Mouse (Mus musculus) intestine, embryonic 15.5 days (tissue): Measurements from ENCODE around the gene Sox8. TPM values are rescaled to one million over a fixed set of nuclear protein-coding genes. Genes with fewer than 3 reads are reported as not detected.

Experiments
- ATAC-seq: fragments of 200-750 bp; cut with Nextera tagmentation; 2 replicates; pipeline ENCODE4 v1.8.0; 2017; ENCODE audit warnings: moderate TSS enrichment, moderate library complexity
- H3K27ac ChIP-seq: fragments of 300-500 bp; sonication (generic); 2 replicates; pipeline ENCODE4 v1.5.1; 2015; ENCODE audit warnings: mild to moderate bottlenecking, inconsistent platforms
- H3K27me3 ChIP-seq: fragments of 300-500 bp; sonication (generic); replicated peaks from 2 replicates; pipeline ENCODE4 v1.6.1; 2015; ENCODE audit warnings: inconsistent platforms
- H3K36me3 ChIP-seq: fragments of 300-500 bp; sonication (generic); 2 replicates; pipeline ENCODE4 v1.6.1; 2015; ENCODE audit warnings: inconsistent platforms
- H3K4me1 ChIP-seq: fragments of 300-500 bp; sonication (generic); replicated peaks from 2 replicates; pipeline ENCODE4 v1.6.1; 2015; ENCODE audit warnings: inconsistent platforms
- H3K4me2 ChIP-seq: fragments of 300-500 bp; sonication (generic); replicated peaks from 2 replicates; pipeline ENCODE4 v1.6.1; 2015; ENCODE audit warnings: mild to moderate bottlenecking, inconsistent platforms
- H3K4me3 ChIP-seq: fragments of 300-500 bp; sonication (generic); replicated peaks from 2 replicates; pipeline ENCODE4 v1.5.1; 2015; ENCODE audit warnings: inconsistent platforms
- H3K9ac ChIP-seq: fragments of 300-500 bp; sonication (generic); 2 replicates; pipeline ENCODE4 v1.6.1; 2015; ENCODE audit warnings: inconsistent platforms
- H3K9me3 ChIP-seq: fragments of 300-500 bp; sonication (generic); 2 replicates; pipeline ENCODE4 v1.6.1; 2016; ENCODE audit warnings: inconsistent platforms
- WGBS: fragments of 180-500 bp; shearing (Covaris S2); methylation state at CpG from one replicate; pipeline ENCODE4 v1.1.7; 2015; 5-methylcytosine and 5-hydroxymethylcytosine counted together
- polyA plus RNA-seq: library from polyadenylated mRNA; unstranded; fragments of >200 nt; fragmentation: Nextera tagmentation; extraction: Ambion mirVana; gene quantifications from 2 replicates; pipeline ENCODE4 v1.2.1, GENCODE M21; 2015

The Sox8 gene
- polyA plus RNA-seq = 5.8 and 6.1 TPM in 2 replicates

GRCm38 (mm10) chr17:25570648-25571452, at the start of gene Sox8:
Gene Sox8, minus strand, starts transcription at chr17:25570686.
- Histone ChIP-seq H3K9me3 (no peaks in the 10 kb centered on the region), H3K4me1 (peaks cover 14% of the 10 kb centered on the region), H3K9ac (peak within 1 kb of the TSS; percentile 58), H3K36me3 (no peaks in the 10 kb centered on the region), H3K4me3 (peak within 1 kb of the TSS; percentile 51), H3K4me2 (peak within 1 kb of the TSS; percentile 98), H3K27me3 (peaks cover 24% of the 10 kb centered on the region), H3K27ac (no peak within 1 kb of the TSS)
- under 1% methylated on average over 59 of the region's 61 CpGs for WGBS
- ATAC-seq = peak; percentile 87

GRCm38 (mm10) chr17:25618508-25619056, 48.1 kb upstream of the Sox8 start:
- H3K36me3 ChIP-seq = no peaks in the 10 kb centered on the region
- H3K9ac ChIP-seq = no peak overlapping the region
- 0 out of 2 replicates have a peak, but pooled peaks cover 7% of the 10 kb centered on the region for H3K4me1 ChIP-seq
- WGBS = 44% methylated on average over 16 of the region's 16 CpGs
- ATAC-seq = peak; percentile 53; the same call in 1 of the 2 replicates
- H3K4me3 ChIP-seq = no peak overlapping the region
- H3K27ac ChIP-seq = peak overlapping the region; percentile 57; the same call in 1 of the 2 replicates
- peak overlapping the region; percentile 5; the same call in 1 of the 2 replicates for H3K4me2 ChIP-seq
- no peaks in the 10 kb centered on the region; the same call in 1 of the 2 replicates for H3K9me3 ChIP-seq
- no peaks in the 10 kb centered on the region for H3K27me3 ChIP-seq

DNA sequence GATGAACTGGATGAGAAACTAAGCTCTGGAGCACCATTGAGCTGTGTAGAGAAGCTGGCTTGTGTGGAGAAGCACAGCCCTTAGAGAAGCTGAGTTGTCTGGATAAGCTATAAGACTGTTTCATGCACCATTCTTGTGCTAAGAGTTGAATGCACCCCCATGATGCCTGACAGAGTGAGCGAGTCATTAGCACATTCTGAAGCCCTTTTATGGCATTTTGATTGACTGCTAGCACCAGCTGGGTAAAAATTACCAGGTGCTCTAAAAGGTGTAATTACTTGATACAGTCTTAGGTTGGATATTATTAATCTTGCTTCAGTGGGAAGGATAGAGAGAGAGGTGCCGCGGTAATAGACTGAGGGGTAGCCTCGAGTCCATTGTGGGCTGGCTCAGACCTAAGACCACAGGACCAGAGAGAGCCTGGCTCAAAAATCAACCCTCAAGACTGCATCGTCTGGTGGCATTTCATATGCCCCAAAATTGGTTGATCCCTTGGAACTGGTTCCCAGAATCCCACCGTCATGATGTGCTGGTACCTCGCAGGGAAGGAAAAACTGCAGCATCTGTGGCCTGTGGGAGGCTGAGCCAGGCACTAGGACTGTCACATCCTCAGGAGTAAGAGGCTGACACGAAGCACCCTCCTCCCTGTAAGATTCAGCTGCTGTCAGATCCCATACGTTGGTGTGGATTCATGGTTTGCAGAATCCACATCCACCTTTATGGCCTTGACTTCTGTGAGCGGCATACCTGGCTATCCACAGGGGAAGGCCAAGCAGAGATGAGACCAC, 44.4 kb upstream of the Sox8 start:
- no peaks in the 10 kb centered on the region for H3K9me3 ChIP-seq
- H3K27me3 ChIP-seq = no peaks in the 10 kb centered on the region
- H3K4me3 ChIP-seq = no peak overlapping the region
- H3K9ac ChIP-seq = no peak overlapping the region
- WGBS = 89% methylated on average over 10 of the region's 10 CpGs
- no peak overlapping the region for H3K27ac ChIP-seq
- no peaks in the 10 kb centered on the region for H3K36me3 ChIP-seq
- H3K4me2 ChIP-seq = no peak overlapping the region
- ATAC-seq = no peak
- H3K4me1 ChIP-seq = peaks cover 17% of the 10 kb centered on the region; the same call in 1 of the 2 replicates

DNA sequence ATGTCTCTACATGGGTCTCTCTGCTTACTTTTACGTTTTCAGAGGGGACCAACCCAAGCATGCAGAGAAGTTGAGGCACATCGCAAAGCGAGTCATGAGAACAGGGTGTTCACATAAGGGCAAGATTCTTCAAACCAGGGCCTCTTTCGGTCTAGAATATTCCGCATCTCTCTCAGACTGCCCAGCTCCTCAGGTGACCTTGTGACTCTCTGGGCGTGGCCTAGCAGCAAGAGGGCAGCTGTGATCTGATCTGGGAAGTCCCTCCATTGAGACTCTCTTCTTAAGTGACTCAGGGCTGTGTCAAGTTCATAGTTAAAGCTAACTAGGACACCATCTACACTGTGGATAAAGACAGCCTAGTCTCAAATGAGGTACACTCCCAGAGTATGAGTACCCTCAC, 42.8 kb upstream of the Sox8 start:
- Histone ChIP-seq H3K36me3 (no peaks in the 10 kb centered on the region), H3K27me3 (no peaks in the 10 kb centered on the region), H3K27ac (no peak overlapping the region), H3K4me3 (no peak overlapping the region), H3K4me1 (peaks cover 18% of the 10 kb centered on the region; the same call in 1 of the 2 replicates), H3K9me3 (no peaks in the 10 kb centered on the region), H3K9ac (no peak overlapping the region), H3K4me2 (no peak overlapping the region)
- WGBS = 94% methylated on average over 6 of the region's 6 CpGs
- no peak for ATAC-seq

GRCm38 (mm10) chr17:25612537-25612936, 42.1 kb upstream of the Sox8 start:
- 81% methylated on average over 9 of the region's 9 CpGs for WGBS
- no peaks in the 10 kb centered on the region for H3K9me3 ChIP-seq

GRCm38 (mm10) chr17:25610151-25610550, 39.7 kb upstream of the Sox8 start:
- no peak overlapping the region for H3K9ac ChIP-seq
- H3K36me3 ChIP-seq = no peaks in the 10 kb centered on the region
- no peaks in the 10 kb centered on the region for H3K9me3 ChIP-seq
- 39% methylated on average over 9 of the region's 9 CpGs for WGBS
- H3K4me2 ChIP-seq = no peak overlapping the region
- no peak overlapping the region for H3K4me3 ChIP-seq
- H3K27me3 ChIP-seq = no peaks in the 10 kb centered on the region
- no peak overlapping the region for H3K27ac ChIP-seq
- peaks cover 16% of the 10 kb centered on the region; the same call in 1 of the 2 replicates for H3K4me1 ChIP-seq
- ATAC-seq = peak; percentile 57; the same call in 1 of the 2 replicates

More at GRCm38 (mm10) chr17:25612537-25612936, 42.1 kb upstream of the Sox8 start:
- H3K4me2 ChIP-seq = no peak overlapping the region
- no peaks in the 10 kb centered on the region for H3K27me3 ChIP-seq
- no peak overlapping the region for H3K4me3 ChIP-seq
- no peak for ATAC-seq
- peaks cover 16% of the 10 kb centered on the region; the same call in 1 of the 2 replicates for H3K4me1 ChIP-seq
- no peak overlapping the region for H3K9ac ChIP-seq
- H3K27ac ChIP-seq = no peak overlapping the region
- H3K36me3 ChIP-seq = no peaks in the 10 kb centered on the region

DNA sequence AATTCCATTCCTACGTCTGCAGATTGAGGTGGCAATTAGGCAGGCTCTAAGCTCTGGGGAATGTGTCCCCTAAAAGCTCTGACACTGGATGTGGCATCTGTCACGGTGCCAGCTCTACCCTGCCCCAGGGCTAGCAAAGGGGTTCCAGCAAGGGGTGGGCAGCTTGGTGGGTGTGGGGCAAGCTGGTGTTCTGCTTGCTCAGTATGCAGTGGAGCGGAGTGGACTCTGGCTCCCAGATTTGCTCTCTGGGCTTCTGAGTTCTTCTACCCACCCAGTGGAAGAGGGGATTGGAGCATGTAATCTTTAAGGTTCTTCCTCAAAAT, 39.0 kb upstream of the Sox8 start:
- Histone ChIP-seq H3K4me1 (peaks cover 16% of the 10 kb centered on the region; the same call in 1 of the 2 replicates), H3K27ac (no peak overlapping the region)
- WGBS = 67% methylated on average over 3 of the region's 3 CpGs

DNA sequence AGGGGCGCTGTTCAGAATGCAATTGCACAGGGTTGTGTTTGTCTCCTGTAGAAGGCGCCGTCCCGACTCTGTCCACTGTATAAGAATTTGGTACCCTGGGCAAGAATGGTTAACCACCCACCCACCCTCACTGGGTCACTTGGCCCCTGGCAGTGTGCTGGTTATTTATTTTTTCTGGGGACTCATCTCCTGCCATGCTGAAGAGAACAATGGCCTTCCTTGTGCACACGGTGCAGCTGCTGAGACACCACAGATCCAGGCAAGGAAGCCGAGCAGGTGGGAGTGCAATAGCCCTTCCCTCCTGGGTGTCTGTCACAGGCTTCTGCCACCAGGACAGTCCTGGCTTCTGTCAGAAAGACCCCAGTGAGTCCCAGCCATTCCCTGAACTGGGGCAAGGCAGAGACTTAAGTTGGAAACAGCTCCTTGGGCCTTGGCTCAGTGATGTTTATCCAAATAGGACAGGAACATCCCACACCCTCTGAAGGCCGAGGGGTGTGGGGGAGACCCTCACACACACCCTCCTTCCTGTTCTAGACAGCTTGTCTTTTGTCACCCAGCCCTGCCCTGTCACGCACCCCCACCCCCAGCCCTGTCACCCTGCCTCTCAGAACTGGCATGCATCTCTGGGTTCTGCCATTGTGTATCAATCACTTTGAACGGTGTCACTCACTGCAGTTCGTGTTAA, 38.5 kb upstream of the Sox8 start:
- H3K9ac ChIP-seq = no peak overlapping the region
- 55% methylated on average over 10 of the region's 10 CpGs for WGBS
- no peaks in the 10 kb centered on the region for H3K9me3 ChIP-seq
- H3K36me3 ChIP-seq = no peaks in the 10 kb centered on the region
- no peak overlapping the region for H3K27ac ChIP-seq
- peaks cover 19% of the 10 kb centered on the region for H3K4me1 ChIP-seq
- H3K4me2 ChIP-seq = no peak overlapping the region
- H3K27me3 ChIP-seq = no peaks in the 10 kb centered on the region
- H3K4me3 ChIP-seq = no peak overlapping the region
- ATAC-seq = 0 out of 2 replicates have a peak, but pooled peaks have one; percentile 20

More for the DNA sequence above, 39.0 kb upstream of the Sox8 start:
- no peak for ATAC-seq
- Histone ChIP-seq H3K4me2 (no peak overlapping the region), H3K4me3 (no peak overlapping the region), H3K9ac (no peak overlapping the region), H3K36me3 (no peaks in the 10 kb centered on the region), H3K9me3 (no peaks in the 10 kb centered on the region), H3K27me3 (no peaks in the 10 kb centered on the region)

DNA sequence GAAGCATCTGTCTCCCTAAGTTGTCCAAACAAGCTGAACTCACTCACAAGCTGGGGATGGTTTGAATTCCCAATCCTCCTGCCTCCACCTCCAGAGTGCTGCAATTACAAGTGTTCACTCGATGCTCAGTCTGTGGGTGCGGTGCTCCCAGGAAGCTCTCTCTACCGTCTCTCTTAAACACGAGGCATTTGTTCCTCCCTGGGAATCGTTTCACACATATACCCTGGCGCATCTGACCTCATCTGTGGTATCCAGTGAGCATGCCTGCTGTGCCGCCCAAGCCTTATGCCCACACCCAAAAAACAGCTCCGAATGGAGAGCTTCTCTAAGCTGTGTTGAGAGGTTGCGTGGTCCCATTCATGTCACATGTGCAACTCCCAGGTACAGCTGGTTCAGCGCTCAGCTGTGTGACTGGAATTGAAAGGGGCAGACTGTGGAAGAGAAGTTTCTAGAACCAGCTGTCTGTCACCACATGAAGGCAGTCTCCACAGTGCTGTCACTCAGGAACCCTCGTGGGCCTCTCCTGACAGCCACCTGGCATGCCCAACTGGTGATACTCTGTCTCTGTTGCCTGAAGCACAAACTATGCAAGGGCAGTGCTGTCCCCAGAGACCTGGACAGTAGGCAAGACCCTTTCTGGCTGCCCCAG, 37.8 kb upstream of the Sox8 start:
- H3K36me3 ChIP-seq = no peaks in the 10 kb centered on the region
- H3K27me3 ChIP-seq = no peaks in the 10 kb centered on the region
- ATAC-seq = no peak
- H3K4me3 ChIP-seq = no peak overlapping the region
- peaks cover 23% of the 10 kb centered on the region for H3K4me1 ChIP-seq
- H3K9me3 ChIP-seq = no peaks in the 10 kb centered on the region
- no peak overlapping the region for H3K4me2 ChIP-seq
- H3K27ac ChIP-seq = no peak overlapping the region
- 85% methylated on average over 11 of the region's 11 CpGs for WGBS
- H3K9ac ChIP-seq = no peak overlapping the region

GRCm38 (mm10) chr17:25604234-25604633, 33.7 kb upstream of the Sox8 start:
- 27% methylated on average over 5 of the region's 5 CpGs for WGBS
- H3K27ac ChIP-seq = no peak overlapping the region
- H3K4me1 ChIP-seq = peaks cover 7% of the 10 kb centered on the region
- H3K4me3 ChIP-seq = no peak overlapping the region
- ATAC-seq = no peak
- H3K9me3 ChIP-seq = no peaks in the 10 kb centered on the region
- no peak overlapping the region for H3K4me2 ChIP-seq
- no peak overlapping the region for H3K9ac ChIP-seq
- H3K36me3 ChIP-seq = no peaks in the 10 kb centered on the region
- no peaks in the 10 kb centered on the region for H3K27me3 ChIP-seq

DNA sequence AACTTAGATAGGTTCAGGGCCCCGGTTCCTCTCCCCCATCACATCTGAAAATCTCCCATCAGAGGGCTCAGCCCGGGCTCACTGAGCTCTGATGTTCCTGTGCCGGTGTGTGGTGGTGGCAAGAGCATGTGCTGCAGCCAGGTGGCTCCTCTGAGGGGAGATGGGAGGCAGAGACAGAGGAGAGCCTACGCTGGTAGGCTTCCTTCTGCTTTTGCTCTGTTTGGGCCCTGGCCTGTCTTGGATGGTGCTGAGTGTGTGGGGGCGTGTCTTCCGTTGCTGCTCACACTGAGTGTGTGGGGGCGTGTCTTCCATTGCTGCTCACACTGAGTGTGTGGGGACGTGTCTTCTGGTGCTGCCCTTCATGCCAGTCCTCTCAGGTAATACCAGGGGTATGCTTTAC, 31.9 kb upstream of the Sox8 start:
- no peaks in the 10 kb centered on the region for H3K36me3 ChIP-seq
- H3K4me2 ChIP-seq = no peak overlapping the region
- H3K4me3 ChIP-seq = no peak overlapping the region
- whole genome bisulfite sequencing = 78% methylated on average over 8 of the region's 8 CpGs
- no peaks in the 10 kb centered on the region for H3K27me3 ChIP-seq
- peaks cover 7% of the 10 kb centered on the region for H3K4me1 ChIP-seq
- H3K27ac ChIP-seq = no peak overlapping the region
- no peaks in the 10 kb centered on the region for H3K9me3 ChIP-seq
- no peak for ATAC-seq
- H3K9ac ChIP-seq = no peak overlapping the region
